Mouse (Mus musculus) G1E-ER4 (cell line): Measurements from ENCODE around the gene Asxl2. TPM values are rescaled to one million over a fixed set of nuclear protein-coding genes. Genes with fewer than 3 reads are reported as not detected.

Experiments used
- GATA1 ChIP-seq: IDR thresholded peaks from one replicate; pipeline ENCODE4 v1.8.0; 2012; ENCODE audit warnings: low read length, inconsistent platforms
- polyA plus RNA-seq: library from polyadenylated mRNA; stranded (reverse); fragments of >175 nt; gene quantifications from 2 replicates; pipeline ENCODE4 v1.2.3, GENCODE M21; 2012

Asxl2 gene
- 27.0 and 38.0 TPM in 2 replicates for polyA plus RNA-seq

DNA sequence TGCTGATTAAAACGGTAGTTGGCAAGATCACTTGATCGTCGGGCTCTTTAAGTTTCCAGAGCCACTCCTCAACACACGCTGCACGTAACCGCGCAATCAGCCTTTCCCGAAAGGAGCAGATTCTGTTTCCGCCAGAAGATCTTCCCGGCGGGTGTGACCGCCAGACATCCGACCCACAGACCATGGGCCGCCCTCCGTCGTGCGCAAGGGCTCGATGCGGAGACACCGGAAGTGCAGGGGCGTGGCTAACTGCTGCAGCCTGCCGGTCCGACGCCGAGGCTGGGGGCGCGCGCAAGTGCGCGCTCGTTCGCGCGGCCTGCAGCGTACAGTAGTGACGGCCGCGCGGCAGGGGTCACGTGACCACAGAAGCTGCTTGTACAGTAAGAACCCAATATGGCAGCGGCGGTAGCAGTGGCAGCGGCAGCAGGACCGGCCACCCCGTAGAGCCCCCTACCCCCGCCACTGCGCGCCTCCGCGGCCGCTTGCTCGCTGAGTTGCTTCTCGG is at the start of gene Asxl2:
Gene Asxl2, plus strand, starts transcription at position 328 of the 505 bp plus-strand sequence.
- no peak for TF ChIP-seq GATA1

- TF ChIP-seq GATA1: no peak
These were observed 49.5 kb upstream of the Asxl2 start for GRCm38 (mm10) chr12:3377190-3377589.

GRCm38 (mm10) chr12:3377755-3378154 is 48.9 kb upstream of the Asxl2 start:
- no peak for TF ChIP-seq GATA1

DNA sequence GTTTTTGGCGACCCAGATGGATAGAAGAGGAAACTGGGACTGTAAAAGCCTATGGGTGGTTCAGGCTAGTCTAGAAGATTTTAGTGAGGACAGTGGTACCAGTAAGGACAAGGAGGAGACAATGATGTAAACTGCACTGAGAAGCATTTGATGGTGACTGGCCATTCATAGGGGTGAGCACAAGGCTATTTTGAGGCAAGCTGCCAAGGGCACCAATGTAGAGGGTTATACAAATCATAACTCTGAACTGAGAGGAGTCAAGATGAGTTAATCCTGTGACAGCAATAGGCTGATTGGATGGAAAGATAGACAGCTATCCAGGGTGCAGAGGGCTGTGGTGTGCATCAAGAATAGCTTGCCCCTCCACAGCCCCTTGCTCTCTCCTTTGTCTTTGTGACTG is 41.8 kb upstream of the Asxl2 start:
- no peak for TF ChIP-seq GATA1

DNA sequence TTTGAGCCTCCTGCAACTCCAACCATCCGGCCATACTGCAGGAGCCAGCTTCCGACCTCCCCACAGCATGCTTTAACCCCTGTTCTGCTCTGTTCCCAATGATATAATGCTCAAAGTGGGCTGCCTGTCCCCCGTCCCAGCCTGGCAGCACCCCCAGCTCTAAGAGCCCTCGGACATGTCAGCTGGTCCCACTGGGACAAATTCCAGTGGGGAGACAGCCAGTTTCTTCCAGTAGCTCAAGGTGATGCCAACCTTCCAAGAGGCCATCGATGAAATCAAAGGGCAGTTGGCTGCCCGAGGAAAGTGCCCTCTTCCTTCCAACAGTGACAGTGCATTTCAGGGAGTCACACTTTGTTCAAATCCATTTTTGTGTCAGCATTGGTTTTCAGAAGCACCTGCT is 41.4 kb upstream of the Asxl2 start:
- no peak for TF ChIP-seq GATA1

DNA sequence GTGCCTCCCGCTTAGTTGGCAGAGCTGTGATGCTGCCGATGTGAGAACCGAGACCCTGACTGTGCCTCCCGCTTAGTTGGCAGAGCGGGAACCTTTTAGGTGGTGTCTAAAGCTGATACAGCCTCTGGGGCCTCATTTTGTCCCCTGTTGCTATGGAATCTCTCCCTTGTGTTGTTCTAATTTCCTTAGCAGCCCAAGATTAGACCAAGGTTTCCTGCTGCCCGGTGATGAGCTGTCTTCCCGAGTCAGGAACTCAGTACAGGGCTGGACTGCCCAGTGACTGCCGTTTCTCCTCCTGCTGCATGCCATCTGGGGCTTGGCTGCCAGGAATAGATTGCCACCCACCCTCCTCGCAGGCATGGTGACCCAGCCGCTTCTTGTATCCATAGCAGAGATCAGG is 40.7 kb upstream of the Asxl2 start:
- no peak for TF ChIP-seq GATA1

DNA sequence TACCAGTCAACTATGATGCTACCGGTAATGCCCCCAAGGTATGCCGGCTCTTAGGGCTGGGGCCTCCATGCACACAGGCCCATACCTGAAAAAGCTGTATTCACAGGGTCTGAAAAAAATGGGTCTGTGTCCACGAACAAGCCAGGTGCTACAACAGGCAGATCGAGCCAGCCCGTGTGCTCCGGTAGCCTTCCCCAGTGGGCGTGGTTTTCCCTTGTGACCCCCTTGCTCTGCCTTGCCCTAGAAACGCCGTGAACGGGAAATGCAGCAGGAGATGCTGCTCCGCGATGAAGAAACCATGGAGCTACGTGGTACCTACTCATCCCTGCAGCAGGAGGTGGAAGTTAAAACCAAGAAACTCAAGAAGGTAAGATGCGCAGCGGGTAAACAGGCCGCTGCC is 38.8 kb upstream of the Asxl2 start:
- no peak for TF ChIP-seq GATA1

DNA sequence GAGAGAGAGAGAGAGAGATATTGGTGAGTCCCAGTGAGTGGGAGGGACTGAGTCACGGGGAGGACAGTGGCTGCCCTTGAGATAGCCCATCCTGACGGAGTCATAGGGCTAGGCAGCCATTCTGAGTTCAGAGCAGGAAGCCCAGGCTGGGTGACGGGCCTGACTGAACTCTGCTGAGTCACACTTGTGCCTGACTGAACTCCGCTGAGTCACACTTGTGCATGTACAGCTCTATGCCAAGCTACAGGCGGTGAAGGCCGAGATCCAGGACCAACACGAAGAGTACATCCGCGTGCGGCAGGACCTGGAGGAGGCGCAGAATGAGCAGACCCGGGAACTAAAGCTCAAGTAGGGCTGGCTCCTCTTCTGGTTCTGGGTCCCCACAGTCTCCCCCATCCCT is 37.3 kb upstream of the Asxl2 start:
- TF ChIP-seq GATA1: no peak

DNA sequence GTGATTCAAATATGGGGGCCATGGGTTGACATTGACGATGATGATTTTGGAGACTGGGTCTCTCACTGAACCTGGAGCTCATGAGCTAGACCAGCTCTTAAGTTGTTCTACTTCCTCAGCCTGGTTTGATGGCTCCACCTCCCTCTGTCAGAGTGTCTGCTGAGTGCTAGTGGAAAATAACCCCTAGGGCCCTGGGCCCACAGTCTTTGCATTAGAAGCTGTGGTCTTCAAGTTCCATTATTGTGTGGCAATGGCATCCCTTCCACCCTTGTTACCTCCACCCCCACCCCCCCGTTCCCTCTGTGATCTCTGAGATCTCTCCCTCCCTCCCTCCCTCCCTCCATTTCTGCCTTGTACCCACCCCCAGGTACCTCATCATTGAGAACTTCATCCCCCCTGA is 36.6 kb upstream of the Asxl2 start:
- TF ChIP-seq GATA1: no peak

GRCm38 (mm10) chr12:3390577-3391262 is 35.9 kb upstream of the Asxl2 start:
- TF ChIP-seq GATA1: no peak

DNA sequence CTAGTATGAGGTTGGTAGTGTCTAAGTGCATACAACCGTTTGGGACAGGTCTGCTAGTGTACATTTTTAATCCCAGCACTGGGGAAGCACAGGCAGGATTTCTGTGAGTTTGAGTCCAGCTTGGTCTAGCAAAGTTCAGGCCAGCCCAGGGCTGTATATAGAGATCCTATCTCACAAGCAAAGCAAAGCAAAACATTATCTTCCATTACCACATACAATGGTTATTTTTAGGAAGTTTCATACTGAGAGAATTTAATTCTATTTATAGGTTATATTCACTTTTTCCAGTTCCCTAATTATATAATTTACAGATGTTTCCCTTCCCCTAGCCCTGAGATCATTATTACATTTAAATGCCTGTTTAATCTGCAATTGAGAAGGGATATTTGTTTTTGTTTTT is 35.4 kb upstream of the Asxl2 start:
- no peak for TF ChIP-seq GATA1

- no peak for TF ChIP-seq GATA1
These were observed 33.5 kb upstream of the Asxl2 start for GRCm38 (mm10) chr12:3393140-3393539.

DNA sequence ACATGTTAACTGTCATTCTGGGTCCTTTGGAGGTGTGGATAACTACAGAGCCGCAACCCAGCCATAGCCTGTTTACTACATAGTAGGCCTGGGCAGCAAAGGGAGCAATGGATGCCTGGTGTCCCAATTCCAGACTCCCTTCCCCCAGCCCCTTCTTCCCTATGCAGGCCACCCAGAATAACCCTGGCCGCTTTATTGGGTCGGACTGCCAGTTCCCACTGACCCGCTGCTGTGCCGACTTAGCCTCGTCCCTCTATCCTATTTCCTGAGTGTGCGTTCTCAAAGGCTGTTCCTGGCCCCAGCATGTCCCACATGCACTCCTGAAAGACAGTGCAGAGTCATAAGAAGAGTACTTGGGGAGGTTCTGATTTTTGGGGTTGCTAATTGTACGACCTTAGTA is 29.7 kb upstream of the Asxl2 start:
- no peak for TF ChIP-seq GATA1

DNA sequence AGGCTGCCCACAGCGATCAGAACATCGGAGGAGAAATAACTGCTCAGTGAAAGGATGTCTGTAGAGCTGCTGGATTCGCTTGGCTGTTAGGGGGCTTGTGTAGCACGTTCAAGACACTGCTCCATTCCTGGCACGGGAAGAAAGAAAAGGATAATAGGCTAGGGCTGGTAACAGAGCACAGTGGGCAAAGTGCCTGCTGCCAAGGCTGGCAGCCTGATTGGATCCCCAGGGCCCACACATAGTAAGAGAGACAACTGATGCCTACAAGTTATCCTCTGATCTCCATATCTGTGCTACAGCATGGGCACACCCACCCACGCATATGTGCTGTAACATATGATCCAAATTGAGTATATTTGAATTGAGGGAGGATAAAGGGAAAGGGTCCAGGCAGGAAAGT is 20.1 kb upstream of the Asxl2 start:
- no peak for TF ChIP-seq GATA1

DNA sequence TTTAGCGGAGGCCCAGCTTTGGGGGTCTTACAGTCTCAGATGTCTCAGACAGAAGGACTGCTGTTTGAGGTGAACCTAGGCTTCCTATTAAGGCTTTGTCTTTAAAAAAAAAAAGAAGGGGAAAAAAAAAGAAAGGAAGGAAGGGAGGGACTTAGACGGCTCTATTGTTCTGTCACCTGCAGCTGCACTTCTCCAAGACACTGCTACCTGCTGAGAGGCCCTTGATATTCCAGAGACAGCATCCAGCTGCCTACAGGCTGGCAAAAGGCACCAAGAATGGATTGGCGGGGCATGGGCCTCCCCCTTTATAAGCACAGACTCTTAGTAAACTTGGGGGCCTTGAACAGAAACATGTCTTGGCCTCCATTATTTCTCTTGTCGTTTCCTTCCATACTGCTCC is 11.7 kb upstream of the Asxl2 start:
- TF ChIP-seq GATA1: no peak

DNA sequence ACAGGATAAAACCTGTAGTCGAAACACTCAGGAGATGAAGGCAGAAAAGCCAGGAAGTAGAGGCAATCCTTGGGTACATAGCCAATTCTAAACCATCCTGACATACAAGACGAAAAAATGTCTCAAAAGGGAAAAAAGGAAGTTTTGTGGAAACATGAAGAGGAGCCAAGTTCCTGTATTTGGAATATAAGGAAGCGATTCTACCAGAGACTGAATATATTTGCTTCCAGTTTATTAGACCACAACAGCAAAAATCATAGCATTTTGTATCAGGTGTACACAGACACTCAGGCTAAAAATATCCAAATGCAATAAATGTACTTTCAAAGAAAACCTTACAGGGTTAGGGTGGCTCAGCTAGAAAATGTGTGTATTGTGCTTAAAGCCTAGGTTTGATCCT is 7.9 kb upstream of the Asxl2 start:
- no peak for TF ChIP-seq GATA1

- no peak for TF ChIP-seq GATA1
These were observed 6.1 kb upstream of the Asxl2 start for GRCm38 (mm10) chr12:3420519-3420918.

- no peak for TF ChIP-seq GATA1
These were observed 3.9 kb upstream of the Asxl2 start for GRCm38 (mm10) chr12:3422786-3423185.
